Mouse (Mus musculus): ENCODE data around the gene Pnck. TPM values are rescaled to one million over a fixed set of nuclear protein-coding genes. Genes with fewer than 3 reads are reported as not detected.

Gene Pnck
- 86.2 and 94.4 TPM in 2 replicates for polyA plus RNA-seq (2015; fragmentation: Nextera tagmentation; extraction: Ambion mirVana)

- no peaks in the 10 kb centered on the region for H3K9me3 ChIP-seq
- no peaks in the 10 kb centered on the region for H3K27me3 ChIP-seq
- no peaks in the 10 kb centered on the region for H3K36me3 ChIP-seq
- H3K4me1 ChIP-seq (replicated peaks), result peaks cover 14% of the 10 kb centered on the region; the same call in 1 of the 2 replicates
- WGBS, result 23% methylated on average over 57 of the region's 57 CpGs
- peak within 1 kb of the TSS; percentile 59 for H3K27ac ChIP-seq (replicated peaks)
- H3K9ac ChIP-seq, result peak within 1 kb of the TSS; percentile 73
- peak within 1 kb of the TSS; percentile 63 for H3K4me2 ChIP-seq
- peak; percentile 80 for ATAC-seq (ENCODE audit: low read depth)
- H3K4me3 ChIP-seq, result peak within 1 kb of the TSS; percentile 50
These were observed at the start of gene Pnck for GRCm38 (mm10) chrX:73659575-73660283. Gene Pnck (minus strand): TSS chrX:73660117.

- Histone ChIP-seq H3K4me1 (replicated peaks) (no peaks in the 10 kb centered on the region), H3K27ac (replicated peaks) (no peak overlapping the region), H3K4me2 (no peak overlapping the region), H3K9me3 (no peaks in the 10 kb centered on the region), H3K27me3 (no peaks in the 10 kb centered on the region), H3K9ac (no peak overlapping the region), H3K4me3 (no peak overlapping the region), H3K36me3 (0 out of 2 replicates have a peak, but pooled peaks cover 4% of the 10 kb centered on the region)
- 83% methylated on average over 1 of the region's 1 CpGs for WGBS
- ATAC-seq (ENCODE audit: low read depth), result no peak
These were observed 40.6 kb upstream of the Pnck start for GRCm38 (mm10) chrX:73700472-73700871.

GRCm38 (mm10) chrX:73690917-73691629 is 31.2 kb upstream of the Pnck start:
- H3K27ac ChIP-seq (replicated peaks), result no peak overlapping the region
- no peak overlapping the region for H3K4me3 ChIP-seq
- H3K27me3 ChIP-seq, result no peaks in the 10 kb centered on the region
- H3K4me1 ChIP-seq (replicated peaks), result no peaks in the 10 kb centered on the region
- peak; percentile 59; the same call in 1 of the 2 replicates for ATAC-seq (ENCODE audit: low read depth)
- 84% methylated on average over 5 of the region's 5 CpGs for WGBS
- no peak overlapping the region for H3K4me2 ChIP-seq
- H3K9me3 ChIP-seq, result no peaks in the 10 kb centered on the region
- H3K9ac ChIP-seq, result no peak overlapping the region
- peaks cover 26% of the 10 kb centered on the region for H3K36me3 ChIP-seq

GRCm38 (mm10) chrX:73685629-73686028 is 25.7 kb upstream of the Pnck start:
- ATAC-seq (ENCODE audit: low read depth), result no peak
- 53% methylated on average over 3 of the region's 3 CpGs for WGBS
- Histone ChIP-seq H3K27ac (replicated peaks) (no peak overlapping the region), H3K4me2 (no peak overlapping the region), H3K4me1 (replicated peaks) (no peaks in the 10 kb centered on the region), H3K9ac (no peak overlapping the region), H3K36me3 (peaks cover 67% of the 10 kb centered on the region), H3K9me3 (no peaks in the 10 kb centered on the region), H3K27me3 (no peaks in the 10 kb centered on the region), H3K4me3 (no peak overlapping the region)

- no peaks in the 10 kb centered on the region for H3K27me3 ChIP-seq
- H3K4me3 ChIP-seq, result no peak overlapping the region
- ATAC-seq (ENCODE audit: low read depth), result no peak
- no peak overlapping the region for H3K27ac ChIP-seq (replicated peaks)
- peaks cover 73% of the 10 kb centered on the region for H3K36me3 ChIP-seq
- H3K4me1 ChIP-seq (replicated peaks), result no peaks in the 10 kb centered on the region
- no peak overlapping the region for H3K9ac ChIP-seq
- no peaks in the 10 kb centered on the region for H3K9me3 ChIP-seq
- H3K4me2 ChIP-seq, result no peak overlapping the region
These were observed 25.1 kb upstream of the Pnck start for GRCm38 (mm10) chrX:73684978-73685377.

GRCm38 (mm10) chrX:73684156-73684555 is 24.2 kb upstream of the Pnck start:
- 85% methylated on average over 2 of the region's 2 CpGs for WGBS
- peaks cover 79% of the 10 kb centered on the region for H3K36me3 ChIP-seq
- H3K27ac ChIP-seq (replicated peaks), result no peak overlapping the region

GRCm38 (mm10) chrX:73676668-73677067 is 16.8 kb upstream of the Pnck start:
- WGBS, result 93% methylated on average over 4 of the region's 4 CpGs

More at GRCm38 (mm10) chrX:73684156-73684555, 24.2 kb upstream of the Pnck start:
- Histone ChIP-seq H3K4me2 (no peak overlapping the region), H3K9me3 (no peaks in the 10 kb centered on the region), H3K27me3 (no peaks in the 10 kb centered on the region), H3K4me3 (no peak overlapping the region), H3K9ac (no peak overlapping the region), H3K4me1 (replicated peaks) (no peaks in the 10 kb centered on the region)
- no peak for ATAC-seq (ENCODE audit: low read depth)

GRCm38 (mm10) chrX:73675231-73675630 is 15.3 kb upstream of the Pnck start:
- Histone ChIP-seq H3K9ac (peak overlapping the region; percentile 85), H3K27me3 (no peaks in the 10 kb centered on the region), H3K27ac (replicated peaks) (no peak overlapping the region), H3K36me3 (peaks cover 40% of the 10 kb centered on the region), H3K4me3 (peak overlapping the region; percentile 58), H3K4me2 (peak overlapping the region; percentile 69), H3K9me3 (no peaks in the 10 kb centered on the region), H3K4me1 (replicated peaks) (peaks cover 25% of the 10 kb centered on the region)
- WGBS, result 75% methylated on average over 2 of the region's 2 CpGs
- no peak for ATAC-seq (ENCODE audit: low read depth)

More at GRCm38 (mm10) chrX:73676668-73677067, 16.8 kb upstream of the Pnck start:
- no peaks in the 10 kb centered on the region for H3K9me3 ChIP-seq
- peaks cover 25% of the 10 kb centered on the region for H3K4me1 ChIP-seq (replicated peaks)
- no peak overlapping the region for H3K9ac ChIP-seq
- no peak overlapping the region for H3K4me2 ChIP-seq
- peaks cover 52% of the 10 kb centered on the region for H3K36me3 ChIP-seq
- no peaks in the 10 kb centered on the region for H3K27me3 ChIP-seq
- no peak overlapping the region for H3K27ac ChIP-seq (replicated peaks)
- ATAC-seq (ENCODE audit: low read depth), result no peak
- H3K4me3 ChIP-seq, result no peak overlapping the region

GRCm38 (mm10) chrX:73673968-73674661 is 14.2 kb upstream of the Pnck start:
- ATAC-seq (ENCODE audit: low read depth), result peak; percentile 49
- 31% methylated on average over 20 of the region's 20 CpGs for WGBS
- Histone ChIP-seq H3K36me3 (peaks cover 29% of the 10 kb centered on the region), H3K9ac (peak overlapping the region; percentile 85), H3K27me3 (no peaks in the 10 kb centered on the region), H3K4me1 (replicated peaks) (peaks cover 25% of the 10 kb centered on the region), H3K9me3 (no peaks in the 10 kb centered on the region), H3K27ac (replicated peaks) (peak overlapping the region; percentile 64), H3K4me3 (peak overlapping the region; percentile 58), H3K4me2 (peak overlapping the region; percentile 69)

GRCm38 (mm10) chrX:73673619-73673967 is 13.7 kb upstream of the Pnck start:
- Histone ChIP-seq H3K4me2 (peak overlapping the region; percentile 69), H3K27ac (replicated peaks) (peak overlapping the region; percentile 64), H3K27me3 (no peaks in the 10 kb centered on the region), H3K4me3 (peak overlapping the region; percentile 58), H3K4me1 (replicated peaks) (peaks cover 25% of the 10 kb centered on the region), H3K9me3 (no peaks in the 10 kb centered on the region), H3K36me3 (peaks cover 23% of the 10 kb centered on the region), H3K9ac (peak overlapping the region; percentile 85)
- 20% methylated on average over 40 of the region's 42 CpGs for WGBS
- peak; percentile 32 for ATAC-seq (ENCODE audit: low read depth)

GRCm38 (mm10) chrX:73672879-73673618 is 13.1 kb upstream of the Pnck start, which contains the start of gene Slc6a8:
Gene Slc6a8 (plus strand): TSS chrX:73673150.
- WGBS, result 11% methylated on average over 49 of the region's 72 CpGs
- no peaks in the 10 kb centered on the region for H3K9me3 ChIP-seq
- peaks cover 25% of the 10 kb centered on the region for H3K4me1 ChIP-seq (replicated peaks)
- ATAC-seq (ENCODE audit: low read depth), result peak; percentile 76
- no peaks in the 10 kb centered on the region for H3K27me3 ChIP-seq
- H3K4me2 ChIP-seq, result peak within 1 kb of the TSS; percentile 69
- H3K4me3 ChIP-seq, result peak within 1 kb of the TSS; percentile 58
- peak within 1 kb of the TSS; percentile 85 for H3K9ac ChIP-seq
- peaks cover 18% of the 10 kb centered on the region; the same call in 1 of the 2 replicates for H3K36me3 ChIP-seq
- peak within 1 kb of the TSS; percentile 64 for H3K27ac ChIP-seq (replicated peaks)

Measured in neural tube, embryonic 13.5 days (tissue).